Mouse (Mus musculus) erythroblast, adult 5-6 weeks (primary cell): ENCODE results near the gene Apoa1. TPM values are rescaled to one million over a fixed set of nuclear protein-coding genes. Genes with fewer than 3 reads are reported as not detected.

Experiments used
- ATAC-seq: replicated peaks from 2 replicates; pipeline ENCODE4 v1.8.0; 2016; ENCODE audit warnings: moderate number of reproducible peaks, mild to moderate bottlenecking, moderate TSS enrichment, inconsistent platforms; ENCODE audit not compliant: poor library complexity, low FRiP score, severe bottlenecking
- total RNA-seq, 2 experiments: library from RNA; stranded (forward) in 1 of 2; stranded (reverse) in 1 of 2; fragments of 150-400 nt in 1 of 2; fragments of 200-764, 138-1000 nt in 1 of 2; gene quantifications; 2 replicates each; pipeline versions ENCODE4 v1.2.3 to v1.2.4; 2015 to 2017; ENCODE audit warnings: low replicate concordance in 2 of 2

Gene Apoa1
- total RNA-seq, 2 experiments from 2014 or later: not detected

GRCm38 (mm10) chr9:46214946-46215337, 13.4 kb upstream of the Apoa1 start:
- no peak for ATAC-seq

DNA sequence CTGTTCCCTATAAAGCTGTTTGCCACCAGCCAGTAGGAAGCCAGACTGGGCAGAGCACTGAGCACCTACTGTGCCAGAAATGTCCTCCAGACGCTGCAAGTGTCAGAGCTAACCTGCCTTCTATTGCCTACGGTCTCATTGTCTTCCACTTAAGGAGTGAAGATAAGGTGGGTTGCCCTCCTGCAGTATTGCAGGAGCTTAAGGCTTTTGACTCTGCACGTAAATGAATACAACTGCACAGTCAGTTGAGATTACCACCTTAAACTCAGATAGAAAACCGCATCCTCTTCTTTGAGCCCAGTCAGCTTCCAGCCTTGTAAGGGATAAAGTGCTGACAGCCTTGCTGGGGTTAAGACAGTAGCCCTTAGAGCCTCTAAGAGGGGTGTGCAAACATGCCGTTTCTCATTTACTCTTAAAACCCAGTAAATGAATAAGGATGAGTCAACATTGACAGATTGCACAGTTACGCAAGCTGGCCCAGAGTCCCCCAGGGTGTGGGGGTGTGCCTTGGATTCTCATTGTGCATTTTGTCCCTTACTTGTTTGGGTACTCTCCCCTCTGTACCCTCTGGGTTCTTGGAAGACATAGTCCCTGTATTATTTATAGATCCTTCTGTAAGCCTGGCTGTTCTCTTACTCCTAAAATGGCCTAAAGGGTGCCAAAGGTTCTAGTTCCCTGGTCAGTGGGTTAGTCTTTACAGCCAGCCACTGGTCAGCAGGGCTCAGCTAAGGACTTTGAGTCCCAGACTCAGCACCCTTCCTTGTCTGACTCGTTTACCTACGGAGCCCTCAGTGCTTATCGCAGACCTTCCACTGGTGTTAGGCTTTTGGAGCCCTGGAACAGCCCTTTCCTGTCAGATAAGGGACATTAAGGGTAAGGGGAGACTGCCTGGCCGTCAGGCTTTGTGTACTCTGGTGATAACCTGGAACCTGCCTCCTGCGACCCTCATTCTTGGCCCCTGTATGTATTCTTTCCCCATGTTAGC, 12.8 kb upstream of the Apoa1 start:
- no peak for ATAC-seq

- no peak for ATAC-seq
Measured at GRCm38 (mm10) chr9:46216744-46217470, 11.5 kb upstream of the Apoa1 start.

- no peak for ATAC-seq
Measured at GRCm38 (mm10) chr9:46218176-46218575, 10.2 kb upstream of the Apoa1 start.

DNA sequence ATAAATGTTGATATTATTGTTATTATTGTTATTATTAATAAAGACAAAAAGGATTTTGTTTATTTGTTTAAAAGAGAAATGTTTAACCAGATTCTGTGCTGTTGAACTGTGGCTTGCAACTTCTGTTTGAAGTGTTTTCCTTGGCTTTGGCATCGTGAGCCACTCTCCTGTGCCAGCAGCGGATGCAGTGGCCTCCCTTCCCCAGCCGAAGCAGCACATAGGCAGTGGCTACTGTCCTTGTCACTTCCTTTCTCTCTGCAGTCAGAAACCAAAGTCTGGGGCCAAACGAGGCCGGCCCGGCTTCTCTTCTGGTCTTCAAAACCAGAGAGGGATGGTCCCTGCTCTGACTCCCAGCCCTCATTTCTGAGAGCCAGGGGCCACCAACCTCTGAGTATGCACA, 5.3 kb upstream of the Apoa1 start:
- no peak for ATAC-seq

DNA sequence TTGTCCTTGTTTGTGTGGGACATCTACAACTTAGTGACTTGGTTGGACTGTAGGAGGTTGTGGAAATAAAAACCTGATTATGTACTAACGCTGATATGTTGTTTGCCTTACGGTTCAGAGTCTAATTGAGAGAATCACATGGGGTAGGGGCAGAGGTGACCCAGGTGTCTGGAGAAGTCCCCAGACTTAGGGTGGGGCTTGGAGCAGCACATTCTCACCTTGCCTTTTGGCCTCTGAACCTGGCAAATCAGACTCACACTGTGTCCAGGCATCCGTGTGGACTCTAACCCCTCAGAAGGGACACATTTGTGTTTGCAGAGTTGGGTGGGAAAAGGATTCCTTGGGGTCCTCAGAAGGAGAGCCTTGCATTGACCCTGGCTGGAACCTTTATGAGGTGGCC, 4.3 kb upstream of the Apoa1 start:
- ATAC-seq: no peak

DNA sequence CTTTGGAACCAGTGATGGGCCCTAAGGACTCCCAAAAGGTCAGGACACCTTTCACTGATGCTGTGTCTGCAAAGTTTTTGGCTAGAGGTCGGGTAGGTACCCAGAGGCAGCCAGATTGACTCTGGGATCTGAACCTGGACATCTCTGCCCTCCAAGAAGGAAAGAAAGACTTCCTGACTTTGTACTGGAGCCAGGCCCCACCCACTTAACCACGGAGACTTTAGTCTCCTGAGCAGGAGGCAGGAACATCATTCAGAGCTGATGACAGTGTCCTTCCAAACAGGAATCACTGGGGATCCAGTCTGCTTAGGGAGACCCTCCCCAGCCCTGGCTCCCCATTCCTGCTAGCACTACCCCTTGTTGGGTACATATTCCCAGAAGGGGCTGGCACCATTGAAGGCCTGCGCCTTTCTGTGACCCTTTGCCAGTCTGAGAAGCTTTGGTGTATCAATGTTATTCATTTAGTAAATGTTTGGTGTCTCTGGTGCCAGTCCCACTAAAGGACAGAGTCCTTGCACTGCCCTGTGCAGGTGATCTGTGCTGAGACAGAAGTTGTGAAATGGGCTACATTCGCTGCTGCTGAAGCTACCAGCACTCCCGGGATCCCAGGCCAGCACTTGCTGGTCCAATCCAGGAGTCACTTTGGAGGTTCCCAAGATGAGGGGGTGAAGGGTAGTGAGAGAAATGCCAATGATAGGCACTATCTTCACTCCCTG, 3.3 kb upstream of the Apoa1 start:
- no peak for ATAC-seq

- ATAC-seq: no peak
Measured at GRCm38 (mm10) chr9:46227064-46227614, 1.2 kb upstream of the Apoa1 start.

GRCm38 (mm10) chr9:46229573-46230449, 1.4 kb downstream of the Apoa1 start:
- no peak for ATAC-seq

DNA sequence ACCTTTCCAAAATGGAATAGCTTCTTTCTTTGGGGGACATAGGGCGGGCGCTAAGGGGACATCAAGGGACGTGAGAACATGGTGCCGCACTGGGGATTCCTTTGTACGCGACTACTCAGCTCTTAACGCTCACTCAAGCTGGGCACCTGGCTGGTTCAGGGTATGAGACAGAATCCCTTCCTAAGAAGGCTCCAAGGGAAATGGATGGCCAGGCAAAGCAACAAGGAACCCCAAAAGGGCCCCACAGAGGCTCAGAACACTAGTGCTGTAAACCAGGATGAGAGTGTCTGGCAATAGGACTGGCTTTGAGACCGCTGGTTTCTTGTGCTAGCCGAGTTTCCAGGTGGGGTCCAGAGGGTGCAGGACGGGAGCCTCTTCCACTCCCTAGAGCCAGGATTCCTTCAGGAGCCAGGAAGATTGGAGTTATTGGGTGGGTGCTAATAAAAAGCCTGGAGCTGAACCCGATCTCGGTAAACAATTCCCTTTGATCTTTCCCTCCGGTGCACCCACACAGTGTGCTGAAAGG, 2.1 kb downstream of the Apoa1 start:
- ATAC-seq: no peak

DNA sequence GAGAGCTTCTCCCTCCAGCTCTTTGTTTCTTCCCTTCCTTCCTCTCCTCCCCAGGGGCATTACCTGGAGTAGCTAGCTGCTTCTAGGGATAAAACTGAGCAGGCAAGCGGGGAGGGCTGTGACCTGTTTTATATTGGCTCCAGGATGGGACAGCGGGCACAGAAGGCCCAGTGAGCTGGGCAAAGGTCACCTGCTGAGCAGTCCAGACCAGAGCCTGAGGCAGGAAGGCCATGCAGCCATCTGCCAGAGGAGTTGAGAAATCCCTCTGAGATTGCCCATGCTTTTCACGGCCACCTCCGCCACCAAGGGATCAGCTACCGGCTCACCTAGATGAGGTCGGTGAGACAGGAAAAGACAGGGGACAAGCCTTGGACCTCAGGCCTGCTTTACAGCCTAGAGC, 6.8 kb downstream of the Apoa1 start:
- ATAC-seq: no peak

DNA sequence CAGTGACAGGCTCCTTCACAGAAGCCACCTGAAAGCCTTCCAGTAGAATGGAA, 7.0 kb downstream of the Apoa1 start, which contains the start of gene Apoc3:
TSS of gene Apoc3 (minus strand) at position 41 of the 53 bp plus-strand sequence.
- ATAC-seq: no peak

DNA sequence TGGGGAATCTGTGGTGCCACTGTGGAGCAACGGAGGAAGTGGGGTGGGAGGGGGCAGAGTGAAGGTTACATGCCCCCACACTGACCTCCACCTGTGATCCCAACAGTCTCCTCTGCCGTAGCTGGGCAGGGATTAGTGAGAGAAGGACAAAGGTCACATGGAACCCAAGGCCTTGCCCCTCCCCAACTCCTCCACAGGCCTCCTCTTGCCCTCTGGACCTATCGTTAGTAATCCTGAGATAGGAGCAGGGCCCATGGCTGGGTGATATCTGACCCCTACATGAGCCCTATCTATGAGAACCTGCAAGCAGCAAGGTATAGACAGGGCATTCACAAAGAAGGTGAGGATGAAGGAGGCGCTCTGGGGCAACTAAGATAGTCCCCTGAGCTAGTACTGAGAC, 7.3 kb downstream of the Apoa1 start:
- ATAC-seq: no peak

- ATAC-seq: no peak
Measured at GRCm38 (mm10) chr9:46238850-46239249, 10.5 kb downstream of the Apoa1 start.

- ATAC-seq: no peak
Measured at GRCm38 (mm10) chr9:46240526-46241153, 12.3 kb downstream of the Apoa1 start, which contains the start of gene Apoa4. Gene Apoa4 (plus strand): TSS chr9:46240696.

- ATAC-seq: no peak
Measured at GRCm38 (mm10) chr9:46241818-46242217, 13.4 kb downstream of the Apoa1 start.

DNA sequence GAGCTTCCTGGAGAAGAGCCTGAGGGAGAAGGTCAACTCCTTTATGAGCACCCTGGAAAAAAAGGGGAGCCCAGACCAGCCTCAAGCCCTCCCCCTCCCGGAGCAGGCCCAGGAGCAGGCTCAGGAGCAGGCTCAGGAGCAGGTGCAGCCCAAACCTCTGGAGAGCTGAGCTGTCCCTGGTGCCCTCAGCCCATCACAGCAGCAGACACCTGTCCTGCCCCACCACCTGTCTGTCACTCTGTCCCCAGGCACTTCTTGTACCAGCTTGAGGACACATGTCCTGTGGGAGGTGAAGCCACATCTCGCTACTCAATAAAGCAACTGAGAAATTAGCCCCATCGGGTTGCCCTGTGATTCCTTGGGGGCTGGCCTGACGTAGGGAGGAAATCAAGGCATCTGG, 14.7 kb downstream of the Apoa1 start:
- ATAC-seq: no peak

GRCm38 (mm10) chr9:46243584-46243983, 15.2 kb downstream of the Apoa1 start:
- no peak for ATAC-seq

DNA sequence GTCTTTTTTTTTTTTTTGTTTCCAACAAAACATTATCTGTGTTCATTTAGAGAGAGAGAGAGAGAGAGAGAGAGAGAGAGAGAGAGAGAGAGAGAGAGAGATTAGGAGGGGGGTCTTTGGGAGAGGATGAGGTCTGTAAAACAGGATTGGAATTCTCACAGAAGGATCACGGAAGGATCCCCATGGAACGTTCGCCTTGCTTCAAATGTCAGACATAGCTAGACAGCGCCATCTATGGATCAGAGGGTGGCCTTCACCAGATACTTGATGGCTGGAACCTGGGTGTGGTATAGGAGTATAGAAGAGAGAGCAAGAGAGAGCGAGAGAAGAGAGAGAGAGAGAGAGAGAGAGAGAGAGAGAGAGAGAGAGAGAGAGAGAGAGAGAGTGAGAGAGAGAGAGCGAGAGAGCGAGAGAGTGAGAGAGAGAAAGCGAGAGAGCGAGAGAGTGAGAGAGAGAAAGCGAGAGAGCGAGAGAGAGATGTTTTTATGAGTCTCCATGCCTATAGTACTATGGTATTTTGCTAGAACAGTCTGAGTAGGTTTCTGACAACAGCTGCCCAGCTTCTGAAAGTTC, 18.5 kb downstream of the Apoa1 start:
- no peak for ATAC-seq
